Mouse (Mus musculus) kidney, adult 18-20 months (tissue): Measurements from ENCODE around the gene Tex21.

Experiments
- DNase-seq: peaks from one replicate; pipeline ENCODE4 v3.0.0; 2021

Tex21 gene

GRCm38 (mm10) chr12:76246646-76247045 lies at the start of gene Tex21:
Gene Tex21, minus strand, starts transcription at chr12:76246746.
- no peak for DNase-seq

GRCm38 (mm10) chr12:76293192-76293591 lies 46.6 kb upstream of the Tex21 start:
- DNase-seq, result peak; percentile 60

GRCm38 (mm10) chr12:76290271-76290670 lies 43.7 kb upstream of the Tex21 start:
- DNase-seq, result no peak

- no peak for DNase-seq
Observed at GRCm38 (mm10) chr12:76289428-76289827, 42.9 kb upstream of the Tex21 start.

- DNase-seq, result no peak
Observed at GRCm38 (mm10) chr12:76288494-76288893, 41.9 kb upstream of the Tex21 start.

- no peak for DNase-seq
Observed at GRCm38 (mm10) chr12:76287986-76288385, 41.4 kb upstream of the Tex21 start.

- no peak for DNase-seq
Observed at GRCm38 (mm10) chr12:76285418-76285817, 38.9 kb upstream of the Tex21 start.

GRCm38 (mm10) chr12:76282532-76283173 lies 36.1 kb upstream of the Tex21 start:
- DNase-seq, result no peak

DNA sequence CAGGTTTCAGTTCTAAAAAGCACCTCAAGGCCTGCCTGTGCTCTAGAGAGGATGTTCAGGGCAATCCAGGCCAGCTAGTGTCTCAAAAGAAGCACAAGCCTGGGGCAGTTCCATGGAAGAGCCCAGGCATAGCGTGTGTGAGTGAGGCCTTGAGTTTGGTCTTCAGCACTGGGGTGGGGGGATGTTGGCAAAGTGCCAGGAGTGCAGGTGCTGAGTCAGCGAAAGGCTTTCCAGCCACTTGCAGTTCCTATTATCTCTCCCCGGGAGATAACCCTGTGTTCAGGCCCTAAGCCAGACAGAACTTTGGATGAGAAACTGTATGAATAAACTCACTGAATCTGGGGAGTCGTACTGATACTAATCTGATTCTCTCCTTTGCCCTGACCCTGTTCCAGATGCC lies 35.6 kb upstream of the Tex21 start:
- no peak for DNase-seq

DNA sequence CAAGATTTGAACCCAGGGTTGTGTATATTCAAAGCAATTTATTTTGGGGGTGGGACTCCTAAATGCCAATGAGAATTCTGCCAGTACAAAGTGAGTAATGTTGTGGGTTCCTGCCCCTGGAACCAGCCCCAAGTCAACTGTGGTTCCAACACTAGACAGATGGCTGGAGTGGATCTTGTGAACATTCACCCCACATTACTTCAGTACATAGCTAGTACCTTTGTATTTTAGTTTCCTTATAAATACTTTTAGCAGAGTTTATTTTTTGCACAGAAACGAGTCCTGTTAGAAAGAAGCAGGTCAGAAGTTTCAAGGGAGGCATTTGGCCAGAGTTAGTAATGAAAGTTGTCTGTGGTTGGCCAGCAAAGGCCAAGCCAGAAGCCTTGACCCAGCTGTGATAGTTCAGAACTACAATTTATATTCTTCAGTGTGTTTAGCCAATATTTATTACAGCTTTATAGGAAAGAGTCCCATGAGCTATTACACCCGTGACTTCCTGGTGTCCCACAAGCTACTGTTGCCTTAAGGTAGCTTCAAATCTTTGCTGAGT lies 34.6 kb upstream of the Tex21 start:
- no peak for DNase-seq

GRCm38 (mm10) chr12:76280556-76280955 lies 34.0 kb upstream of the Tex21 start:
- no peak for DNase-seq

- no peak for DNase-seq
Observed at GRCm38 (mm10) chr12:76278209-76278608, 31.7 kb upstream of the Tex21 start.

DNA sequence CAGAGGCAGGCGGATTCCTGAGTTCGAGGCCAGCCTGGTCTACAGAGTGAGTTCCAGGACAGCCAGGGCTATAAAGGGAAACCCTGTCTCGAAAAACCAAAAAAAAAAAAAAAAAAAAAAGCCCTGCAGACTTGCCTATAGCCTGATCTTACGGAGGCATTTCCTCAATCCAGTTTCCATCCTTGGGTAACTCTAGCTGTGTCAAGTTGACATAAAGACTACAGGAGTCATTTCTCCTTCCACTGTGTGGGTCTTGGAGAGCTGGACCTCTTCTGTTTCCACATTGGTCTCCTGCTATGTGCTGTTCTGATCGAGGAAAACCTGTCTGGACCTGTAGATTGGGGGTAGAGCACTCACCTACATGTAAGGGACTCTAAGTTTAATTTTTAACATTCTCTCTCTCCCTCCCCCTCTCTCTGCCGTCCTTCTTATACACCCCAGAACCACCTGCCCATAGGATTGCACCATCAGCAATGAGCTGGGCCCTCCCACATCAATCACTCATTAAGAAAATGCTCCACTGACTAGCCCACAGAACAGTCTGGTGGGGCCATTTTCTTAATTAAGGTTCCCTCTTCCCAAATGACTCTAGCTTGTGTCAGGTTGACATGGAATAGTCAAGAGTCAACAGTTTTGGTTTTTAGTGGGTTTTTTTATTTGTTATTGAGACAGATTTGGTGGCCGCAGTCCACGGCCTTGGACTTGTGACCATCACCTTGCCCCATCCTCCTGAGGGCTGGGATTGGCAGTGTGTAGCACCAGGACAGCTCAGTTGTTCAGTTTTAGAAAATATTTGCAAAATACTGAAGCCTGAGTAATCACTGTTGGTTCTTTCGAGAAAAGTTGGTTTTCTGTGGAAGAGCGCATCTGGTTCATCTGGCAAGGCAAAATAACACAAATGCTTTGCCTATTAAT lies 26.3 kb upstream of the Tex21 start:
- no peak for DNase-seq

GRCm38 (mm10) chr12:76271516-76271915 lies 25.0 kb upstream of the Tex21 start:
- no peak for DNase-seq

DNA sequence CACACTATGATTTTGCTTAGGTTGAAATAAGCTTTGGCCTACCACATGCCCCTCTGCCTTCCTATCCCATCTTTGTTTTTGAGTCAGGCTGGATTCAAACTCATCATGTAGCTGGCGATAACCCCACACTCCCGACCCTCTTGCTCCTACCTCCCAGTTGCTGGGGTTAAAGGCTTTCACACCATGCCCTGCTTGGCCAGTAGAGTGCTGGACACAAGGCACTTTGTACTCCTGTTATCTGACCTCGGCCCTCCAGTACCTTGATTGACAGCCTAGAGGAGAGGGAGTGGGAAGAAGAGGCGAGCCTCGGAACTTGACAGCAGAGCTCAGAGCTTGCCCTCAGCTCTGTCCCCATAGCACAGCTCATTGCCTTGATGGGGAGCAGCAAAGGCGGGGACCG lies 22.6 kb upstream of the Tex21 start:
- DNase-seq, result no peak

DNA sequence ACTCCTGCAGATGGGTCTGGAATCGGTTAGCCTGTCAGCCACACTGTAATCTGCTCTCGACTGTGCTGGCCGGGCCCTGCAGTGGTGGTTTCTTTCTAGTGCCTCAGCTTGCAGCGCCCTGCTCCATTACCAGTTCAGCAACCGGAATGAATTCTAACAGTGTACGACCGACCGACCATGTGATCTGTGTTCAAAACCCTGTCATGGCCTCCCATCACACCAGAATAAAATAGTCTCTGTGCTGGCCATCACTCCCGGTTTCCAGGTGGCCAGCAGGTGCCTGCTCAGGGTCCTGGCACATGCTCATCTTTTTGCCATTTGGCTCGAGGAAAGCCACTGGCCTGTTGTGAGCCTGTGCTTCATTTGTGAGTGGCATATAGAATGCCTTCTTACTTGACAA lies 22.1 kb upstream of the Tex21 start:
- no peak for DNase-seq

DNA sequence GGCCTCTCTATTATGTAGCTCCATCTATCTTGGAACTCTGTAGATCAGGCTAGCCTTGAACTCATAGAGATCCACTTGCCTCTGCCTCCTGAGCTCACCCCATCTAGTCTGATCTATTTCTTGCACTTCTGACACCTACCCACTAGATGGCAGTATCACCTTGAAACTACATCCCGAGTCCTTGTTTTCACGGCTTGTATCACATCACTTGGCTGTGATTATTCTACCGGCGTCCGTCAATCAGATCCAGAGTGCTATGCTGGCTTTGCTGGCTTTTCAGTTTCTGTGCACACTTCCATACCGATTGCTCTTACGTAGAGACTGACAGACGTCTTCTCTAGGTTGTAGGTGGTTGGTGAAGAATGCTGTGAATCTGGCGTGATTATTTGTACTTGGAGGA lies 20.3 kb upstream of the Tex21 start:
- no peak for DNase-seq

- no peak for DNase-seq
Observed at GRCm38 (mm10) chr12:76265001-76265400, 18.5 kb upstream of the Tex21 start.

DNA sequence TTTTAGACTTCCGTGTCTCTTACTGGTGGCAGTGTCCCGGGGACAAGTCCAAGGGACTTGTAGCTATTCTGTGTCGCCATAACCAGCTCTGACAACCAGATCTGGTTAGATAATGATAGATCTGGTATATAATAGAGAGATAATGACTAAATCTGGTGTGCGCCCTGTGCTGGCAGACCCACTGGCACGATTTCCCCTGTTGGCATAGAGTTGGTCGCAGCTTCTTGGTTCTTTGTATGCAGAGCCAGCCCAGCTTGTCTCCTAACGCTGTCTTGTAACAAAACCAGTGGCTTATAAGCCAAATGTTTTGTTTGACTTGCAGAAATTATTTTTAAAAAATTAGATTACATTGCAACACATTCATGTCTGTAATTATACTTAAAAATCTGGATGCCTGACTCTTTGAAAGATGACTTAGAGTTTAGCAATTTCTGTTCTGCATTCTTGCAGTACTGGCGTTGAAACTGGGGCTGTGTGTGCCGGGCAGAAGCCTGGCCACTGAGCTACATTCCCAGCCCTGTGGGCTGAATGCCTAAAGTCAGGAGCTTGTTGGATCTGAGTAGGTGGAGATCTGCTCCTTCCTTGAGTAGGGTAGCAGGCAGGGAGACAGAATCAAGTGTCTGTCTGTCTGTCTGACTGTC lies 17.9 kb upstream of the Tex21 start:
- DNase-seq, result no peak

DNA sequence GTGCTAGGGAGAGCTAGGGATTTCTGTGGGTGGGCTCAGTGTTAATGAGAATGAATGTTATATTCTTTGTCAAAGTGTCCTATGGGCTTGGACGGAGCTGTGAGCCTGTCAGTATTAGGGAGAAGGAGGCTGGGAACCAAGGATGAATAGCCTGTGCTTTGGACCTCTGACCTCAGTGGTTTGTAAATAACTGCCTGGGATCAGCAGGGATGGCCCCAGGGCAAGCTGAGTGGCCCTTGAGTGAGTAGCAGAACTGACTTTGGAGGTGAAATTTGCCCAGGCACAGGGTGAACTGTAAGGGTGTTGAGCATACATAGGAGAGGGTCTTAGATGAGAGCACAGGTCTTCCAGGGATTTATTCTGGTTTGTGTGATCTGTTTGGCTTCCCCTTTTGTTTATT lies 17.3 kb upstream of the Tex21 start:
- DNase-seq, result peak; percentile 49

GRCm38 (mm10) chr12:76262918-76263317 lies 16.4 kb upstream of the Tex21 start:
- no peak for DNase-seq

DNA sequence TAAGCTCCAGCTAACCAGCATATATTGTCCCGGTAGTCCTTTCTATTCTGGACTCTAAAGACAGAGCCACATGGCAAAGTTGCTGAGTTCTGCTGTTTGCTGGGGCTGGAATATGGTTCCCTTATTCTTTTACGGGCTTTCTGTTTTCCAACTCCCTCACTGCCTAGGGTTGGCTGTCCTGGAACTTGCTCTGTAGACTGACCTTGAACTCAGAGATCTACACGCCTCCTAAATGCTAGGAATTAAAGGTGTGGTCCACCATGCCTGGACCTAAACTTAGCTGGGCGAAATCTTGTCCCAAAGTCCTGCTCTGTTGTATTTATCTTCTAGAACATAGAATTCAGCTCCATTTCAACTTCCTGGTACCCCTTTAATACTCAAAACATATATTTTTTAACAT lies 15.0 kb upstream of the Tex21 start:
- no peak for DNase-seq

GRCm38 (mm10) chr12:76260673-76261072 lies 14.1 kb upstream of the Tex21 start:
- no peak for DNase-seq
